Mouse (Mus musculus) MEL (cell line): ENCODE data around the gene Pcnx2. TPM values are rescaled to one million over a fixed set of nuclear protein-coding genes. Genes with fewer than 3 reads are reported as not detected.

Experiments used
- DNase-seq: peaks from one replicate; pipeline ENCODE4 v3.0.0; 2011; ENCODE audit warnings: low read depth, low spot score
- H3K27ac ChIP-seq: 2 replicates; pipeline ENCODE4 v1.5.1; 2012; ENCODE audit warnings: low read depth, mild to moderate bottlenecking, control low read depth, low read length, moderate library complexity; ENCODE audit not compliant: control insufficient read depth
- H3K27me3 ChIP-seq, 2 experiments: fragments of 150-350 bp in 1 of 2; sonication (generic) in 1 of 2; 2 replicates each; pipeline ENCODE4 v1.6.1; 2012; ENCODE audit warnings: low read length in 2 of 2, mild to moderate bottlenecking in 2 of 2, improper control_type of control experiment in 1 of 2, moderate library complexity in 1 of 2; ENCODE audit not compliant: insufficient read depth in 2 of 2, control insufficient read depth in 1 of 2
- H3K36me3 ChIP-seq, 2 experiments: 2 replicates each; pipeline ENCODE4 v1.6.1; 2012 to 2014; ENCODE audit warnings: low read length in 2 of 2, improper control_type of control experiment in 1 of 2, inconsistent platforms in 1 of 2, mild to moderate bottlenecking in 1 of 2; ENCODE audit not compliant: insufficient read depth in 2 of 2, control insufficient read depth in 1 of 2
- H3K4me1 ChIP-seq, 2 experiments: fragments of 150-350 bp in 1 of 2; sonication (generic) in 1 of 2; 2 replicates each; pipeline ENCODE4 v1.6.1; 2012; ENCODE audit warnings: low read length in 2 of 2, improper control_type of control experiment in 1 of 2, mild to moderate bottlenecking in 1 of 2; ENCODE audit not compliant: insufficient read depth in 2 of 2, control insufficient read depth in 1 of 2
- H3K4me3 ChIP-seq, 2 experiments: fragments of 150-350 bp in 1 of 2; sonication (generic) in 1 of 2; 2 replicates each; pipeline ENCODE4 v1.5.1; 2012; ENCODE audit warnings: low read depth in 2 of 2, low read length in 2 of 2, mild to moderate bottlenecking in 2 of 2, moderate library complexity in 2 of 2, control low read depth in 1 of 2, improper control_type of control experiment in 1 of 2; ENCODE audit not compliant: control insufficient read depth in 1 of 2, insufficient read depth in 1 of 2
- H3K79me2 ChIP-seq: 2 replicates; pipeline ENCODE4 v1.6.1; 2012; ENCODE audit warnings: mild to moderate bottlenecking, low read length, moderate library complexity; ENCODE audit not compliant: control insufficient read depth, poor library complexity, insufficient read depth
- H3K9ac ChIP-seq: 2 replicates; pipeline ENCODE4 v1.6.1; 2012; ENCODE audit warnings: low read depth, mild to moderate bottlenecking, control low read depth, low read length, moderate library complexity; ENCODE audit not compliant: control insufficient read depth, poor library complexity, severe bottlenecking
- H3K9me3 ChIP-seq: fragments of 150-350 bp; sonication (generic); replicated peaks from 2 replicates; pipeline ENCODE4 v1.6.1; 2012; ENCODE audit warnings: mild to moderate bottlenecking, low read length, improper control_type of control experiment, moderate library complexity; ENCODE audit not compliant: insufficient read depth
- BHLHE40 ChIP-seq: IDR thresholded peaks from 2 replicates; pipeline ENCODE4 v1.6.1; 2012; ENCODE audit warnings: low read depth, mild to moderate bottlenecking, inconsistent platforms, low read length, improper control_type of control experiment, borderline replicate concordance
- CHD1 ChIP-seq: IDR thresholded peaks from 2 replicates; pipeline ENCODE4 v1.6.1; 2012; ENCODE audit warnings: low read depth, mild to moderate bottlenecking, inconsistent platforms, low read length, improper control_type of control experiment
- CHD2 ChIP-seq: IDR thresholded peaks from 2 replicates; pipeline ENCODE4 v1.6.1; 2011; ENCODE audit warnings: low read length, improper control_type of control experiment
- ELF1 ChIP-seq: IDR thresholded peaks from 2 replicates; pipeline ENCODE4 v1.6.1; 2014; ENCODE audit warnings: low read depth, mild to moderate bottlenecking, inconsistent platforms, low read length, improper control_type of control experiment, moderate library complexity
- ETS1 ChIP-seq: IDR thresholded peaks from 2 replicates; pipeline ENCODE4 v1.6.1; 2012; ENCODE audit warnings: low read depth, mild to moderate bottlenecking, inconsistent platforms, low read length, improper control_type of control experiment, moderate library complexity
- GABPA ChIP-seq: IDR thresholded peaks from 2 replicates; pipeline ENCODE4 v1.6.1; 2012; ENCODE audit warnings: low read depth, mild to moderate bottlenecking, inconsistent platforms, low read length, improper control_type of control experiment, moderate library complexity
- GATA1 ChIP-seq: IDR thresholded peaks from 2 replicates; pipeline ENCODE4 v1.6.1; 2011; ENCODE audit warnings: low read depth, low read length, improper control_type of control experiment
- HCFC1 ChIP-seq: IDR thresholded peaks from 2 replicates; pipeline ENCODE4 v1.6.1; 2012; ENCODE audit warnings: low read depth, mild to moderate bottlenecking, inconsistent platforms, low read length, improper control_type of control experiment, moderate library complexity
- MAFK ChIP-seq: IDR thresholded peaks from 2 replicates; pipeline ENCODE4 v1.6.1; 2011; ENCODE audit warnings: low read depth, mild to moderate bottlenecking, low read length, improper control_type of control experiment, borderline replicate concordance
- MAX ChIP-seq: IDR thresholded peaks from 2 replicates; pipeline ENCODE4 v1.6.1; 2011; ENCODE audit warnings: low read length, improper control_type of control experiment
- MAZ ChIP-seq: IDR thresholded peaks from 2 replicates; pipeline ENCODE4 v1.6.1; 2012; ENCODE audit warnings: low read depth, mild to moderate bottlenecking, inconsistent platforms, low read length, improper control_type of control experiment
- MEF2A ChIP-seq: IDR thresholded peaks from 2 replicates; pipeline ENCODE4 v1.6.1; 2014; ENCODE audit warnings: low read depth, mild to moderate bottlenecking, inconsistent platforms, low read length, improper control_type of control experiment; ENCODE audit not compliant: poor library complexity, insufficient replicate concordance, severe bottlenecking; ENCODE audit errors: extremely low read depth
- MXI1 ChIP-seq: IDR thresholded peaks from 2 replicates; pipeline ENCODE4 v1.6.1; 2011; ENCODE audit warnings: mild to moderate bottlenecking, low read depth, low read length, improper control_type of control experiment
- NELFE ChIP-seq: IDR thresholded peaks from 2 replicates; pipeline ENCODE4 v1.6.1; 2011; ENCODE audit warnings: low read depth, low read length, improper control_type of control experiment
- NRF1 ChIP-seq: IDR thresholded peaks from 2 replicates; pipeline ENCODE4 v1.6.1; 2014; ENCODE audit warnings: low read depth, mild to moderate bottlenecking, inconsistent platforms, low read length, improper control_type of control experiment, moderate library complexity; ENCODE audit not compliant: poor library complexity, insufficient read depth, severe bottlenecking
- RAD21 ChIP-seq: IDR thresholded peaks from 2 replicates; pipeline ENCODE4 v1.6.1; 2011; ENCODE audit warnings: mild to moderate bottlenecking, low read depth, low read length, improper control_type of control experiment
- RCOR1 ChIP-seq: IDR thresholded peaks from 2 replicates; pipeline ENCODE4 v1.6.1; 2012; ENCODE audit warnings: low read depth, mild to moderate bottlenecking, inconsistent platforms, low read length, improper control_type of control experiment
- SIN3A ChIP-seq: IDR thresholded peaks from 2 replicates; pipeline ENCODE4 v1.6.1; 2012; ENCODE audit warnings: low read length, improper control_type of control experiment, inconsistent platforms
- TAL1 ChIP-seq: IDR thresholded peaks from 2 replicates; pipeline ENCODE4 v1.6.1; 2012; ENCODE audit warnings: mild to moderate bottlenecking, inconsistent platforms, low read length, moderate library complexity, mixed read lengths
- TBP ChIP-seq: IDR thresholded peaks from 2 replicates; pipeline ENCODE4 v1.8.0; 2011; ENCODE audit warnings: low read depth, low read length, improper control_type of control experiment
- TCF12 ChIP-seq: IDR thresholded peaks from 2 replicates; pipeline ENCODE4 v1.6.1; 2014; ENCODE audit warnings: low read depth, mild to moderate bottlenecking, inconsistent platforms, low read length, improper control_type of control experiment, moderate library complexity
- USF1 ChIP-seq: IDR thresholded peaks from 2 replicates; pipeline ENCODE4 v1.6.1; 2014; ENCODE audit warnings: low read depth, mild to moderate bottlenecking, inconsistent platforms, low read length, improper control_type of control experiment, moderate library complexity
- USF2 ChIP-seq, 2 experiments: IDR thresholded peaks; 2 replicates each; pipeline ENCODE4 v1.6.1; 2011 to 2012; ENCODE audit warnings: improper control_type of control experiment in 2 of 2, low read length in 2 of 2, borderline replicate concordance in 1 of 2, inconsistent platforms in 1 of 2, low read depth in 1 of 2, mild to moderate bottlenecking in 1 of 2; ENCODE audit not compliant: insufficient read depth in 1 of 2
- polyA plus RNA-seq, 2 experiments: library from polyadenylated mRNA; stranded (reverse) in 1 of 2; unstranded in 1 of 2; fragments of >175 nt in 1 of 2; fragments of >200 nt in 1 of 2; gene quantifications; 2 replicates each; pipeline versions ENCODE4 v1.2.1 to v1.2.4; 2012; ENCODE audit warnings: low replicate concordance in 2 of 2, low read depth in 1 of 2; ENCODE audit not compliant: insufficient read length in 2 of 2, insufficient read depth in 1 of 2, missing spikeins in 1 of 2
- total RNA-seq: library from RNA; depleted of rRNA; stranded (reverse); fragments of 300-350 nt; gene quantifications from 2 replicates; pipeline ENCODE4 v1.2.3, GENCODE M21; 2012

Pcnx2 gene
- total and polyA plus RNA-seq, 3 experiments: 0.04 TPM; not detected in 2

DNA sequence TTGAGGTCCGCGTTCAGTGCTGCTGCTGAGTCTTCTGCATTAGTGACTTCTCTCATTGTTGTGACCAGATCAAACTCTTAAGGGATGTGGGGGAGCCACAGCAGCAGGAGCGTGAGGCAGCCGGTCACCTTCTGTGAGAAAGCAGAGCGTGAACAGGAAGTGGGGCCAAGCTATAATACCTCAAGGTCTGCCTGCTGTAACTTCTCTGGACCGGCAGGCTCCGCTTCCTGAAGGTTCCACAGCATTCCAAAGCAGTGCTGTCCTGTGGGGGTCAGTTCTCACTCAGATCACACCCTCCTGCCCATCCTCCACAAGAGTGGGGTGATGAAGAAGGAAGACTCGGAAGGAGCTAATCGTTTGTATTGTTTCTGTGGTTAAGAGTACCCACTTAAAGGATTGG, 22.6 kb upstream of the Pcnx2 start:
- H3K9me3 ChIP-seq: no peaks in the 10 kb centered on the region
- no peaks in the 10 kb centered on the region for H3K4me1 ChIP-seq
- no peaks in the 10 kb centered on the region for H3K27me3 ChIP-seq
- DNase-seq: no peak
- no peak overlapping the region for H3K4me3 ChIP-seq
- no peaks in the 10 kb centered on the region for H3K79me2 ChIP-seq
- TF ChIP-seq MXI1: no peak
- no peak for TF ChIP-seq SIN3A
- TF ChIP-seq RAD21: no peak
- TF ChIP-seq TCF12: no peak
- TF ChIP-seq CHD1: no peak
- TF ChIP-seq GATA1: no peak
- TF ChIP-seq ELF1: no peak
- no peak for TF ChIP-seq GABPA
- no peak for TF ChIP-seq BHLHE40
- TF ChIP-seq TBP: no peak
- no peak for TF ChIP-seq MAFK
- TF ChIP-seq MEF2A: no peak
- TF ChIP-seq USF1: no peak
- TF ChIP-seq RCOR1: no peak
- TF ChIP-seq NRF1: no peak
- no peak for TF ChIP-seq CHD2
- TF ChIP-seq ETS1: no peak
- no peak for TF ChIP-seq HCFC1
- no peak for TF ChIP-seq TAL1
- no peak for TF ChIP-seq USF2 (IDR thresholded peaks at IDR 0.05; ENCODE audit: borderline replicate concordance in 1 of 2, insufficient read depth in 1 of 2, low read depth in 1 of 2, low read length in 2 of 2)
- no peaks in the 10 kb centered on the region for H3K36me3 ChIP-seq
- H3K9ac ChIP-seq: no peak overlapping the region
- no peak overlapping the region for H3K27ac ChIP-seq

DNA sequence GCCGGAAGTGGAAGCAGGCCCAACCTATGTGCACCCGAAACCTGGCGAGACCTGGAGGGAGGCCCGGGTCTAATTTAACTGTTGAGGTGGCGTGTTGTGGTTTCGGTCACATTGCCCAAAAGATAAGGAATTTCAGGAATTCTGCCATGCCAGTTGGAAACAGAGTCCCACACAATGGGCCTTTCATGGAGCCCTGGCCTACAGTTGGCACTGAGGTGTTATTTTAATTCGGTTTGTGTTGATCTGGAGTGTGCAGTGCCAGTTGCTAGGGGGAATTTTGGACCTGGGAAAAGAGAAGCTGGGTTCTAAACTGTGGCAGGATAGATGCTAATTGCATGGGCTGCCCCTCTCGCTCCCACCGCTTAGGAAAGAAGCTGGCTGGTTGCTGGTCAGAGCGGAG, 22.2 kb upstream of the Pcnx2 start:
- Histone ChIP-seq H3K9me3 (no peaks in the 10 kb centered on the region), H3K79me2 (no peaks in the 10 kb centered on the region), H3K36me3 (no peaks in the 10 kb centered on the region), H3K4me3 (no peak overlapping the region), H3K27me3 (no peaks in the 10 kb centered on the region), H3K4me1 (no peaks in the 10 kb centered on the region), H3K9ac (no peak overlapping the region), H3K27ac (no peak overlapping the region)
- no peak for DNase-seq
- TF ChIP-seq MAFK (no peak), MAX (no peak), MAZ (no peak), ETS1 (no peak), MXI1 (no peak), NELFE (no peak)
